Mouse (Mus musculus): ENCODE measurements around the gene Cd72.
A peak's percentile ranks its signal among the peaks of the same experiment; 100 is the strongest.

DNA sequence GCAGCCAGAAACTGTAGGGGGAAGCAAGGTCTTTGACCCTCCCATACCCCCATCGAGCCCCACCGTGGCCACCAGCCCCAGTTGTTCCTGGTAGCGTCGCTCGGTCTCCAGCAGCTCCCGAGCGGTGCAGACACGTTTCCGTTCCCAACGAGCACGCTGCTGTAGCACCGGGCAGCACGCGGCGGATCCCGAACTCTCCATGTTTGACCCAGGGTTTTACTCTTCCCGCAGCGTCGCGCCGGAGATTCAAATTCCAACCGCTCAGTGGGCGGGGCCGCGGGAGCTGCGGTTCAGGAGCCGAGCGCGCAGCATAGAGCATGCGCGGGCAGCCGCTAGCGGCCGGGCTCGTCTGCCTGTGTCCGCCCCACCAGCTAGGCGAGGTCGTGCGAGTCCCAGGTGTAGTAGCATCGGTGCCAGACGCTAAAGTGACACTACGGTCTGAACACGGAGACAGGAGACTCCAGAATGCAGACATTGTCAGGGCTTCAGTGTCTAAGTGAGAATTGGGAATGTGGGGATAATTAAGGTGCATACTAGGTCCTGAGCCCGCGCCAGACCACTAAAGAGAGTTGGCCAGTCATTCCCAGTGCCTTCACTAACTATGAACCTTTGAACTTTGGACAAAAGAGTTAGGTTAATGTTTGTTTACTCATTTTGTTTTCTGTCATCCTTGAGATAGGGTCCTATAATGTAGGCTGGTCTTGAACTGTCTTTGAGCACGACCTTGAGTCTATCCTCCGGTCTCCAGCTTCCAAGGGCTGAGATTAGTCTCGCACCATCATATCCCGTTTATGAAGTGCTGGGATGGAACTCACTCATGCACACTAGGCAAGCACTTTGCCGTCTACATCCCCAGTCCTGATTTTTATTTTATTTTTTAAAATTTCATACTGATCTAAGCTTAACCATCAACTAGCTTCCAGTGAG is 45.2 kb upstream of the Cd72 start, which contains the start of gene Arhgef39:
- TF ChIP-seq POLR2A (IDR thresholded peaks at IDR 0.05; ENCODE audit: low read depth, low read length) (peak; percentile 42; the same call in 1 of the 2 replicates), CTCF (IDR thresholded peaks at IDR 0.05; ENCODE audit: extremely low read depth, insufficient read length, insufficient replicate concordance, low read depth, low read length) (0 out of 2 replicates have a peak, but pooled peaks have one; percentile 2)
